Mouse (Mus musculus) lung, embryonic 14.5 days (tissue): Measurements from ENCODE around the gene Dmrt1. TPM values are rescaled to one million over a fixed set of nuclear protein-coding genes. Genes with fewer than 3 reads are reported as not detected.
A peak's percentile ranks its signal among the peaks of the same experiment; 100 is the strongest.

ENCODE experiments used
- ATAC-seq: fragments of 200-750 bp; cut with Nextera tagmentation; 2 replicates; pipeline ENCODE4 v1.8.0; 2017; ENCODE audit warnings: mild to moderate bottlenecking, moderate TSS enrichment, moderate library complexity; ENCODE audit not compliant: insufficient read depth
- DNase-seq: peaks from one replicate; pipeline ENCODE4 v3.0.0-alpha.2; 2015
- H3K27ac ChIP-seq: fragments of 300-500 bp; sonication (generic); 2 replicates; pipeline ENCODE4 v1.5.1; 2014; ENCODE audit warnings: low read depth, mild to moderate bottlenecking, moderate library complexity
- H3K27me3 ChIP-seq: fragments of 300-500 bp; sonication (generic); 2 replicates; pipeline ENCODE4 v1.6.1; 2014; ENCODE audit warnings: low read length, control low read depth; ENCODE audit not compliant: insufficient read depth
- H3K36me3 ChIP-seq: fragments of 300-500 bp; sonication (generic); 2 replicates; pipeline ENCODE4 v1.6.1; 2014; ENCODE audit warnings: control low read depth; ENCODE audit not compliant: insufficient read depth
- H3K4me1 ChIP-seq: fragments of 300-500 bp; sonication (generic); 2 replicates; pipeline ENCODE4 v1.6.1; 2014; ENCODE audit warnings: antibody characterized with exemption, control low read depth; ENCODE audit not compliant: insufficient read depth
- H3K4me2 ChIP-seq: fragments of 300-500 bp; sonication (generic); 2 replicates; pipeline ENCODE4 v1.6.1; 2014; ENCODE audit warnings: mild to moderate bottlenecking
- H3K4me3 ChIP-seq: fragments of 300-500 bp; sonication (generic); 2 replicates; pipeline ENCODE4 v1.5.1; 2014; ENCODE audit warnings: low read depth, low read length
- H3K9ac ChIP-seq: fragments of 300-500 bp; sonication (generic); 2 replicates; pipeline ENCODE4 v1.6.1; 2014
- H3K9me3 ChIP-seq: fragments of 300-500 bp; sonication (generic); 2 replicates; pipeline ENCODE4 v1.6.1; 2016; ENCODE audit warnings: low read depth, low read length, control low read depth
- CTCF ChIP-seq: IDR thresholded peaks from 2 replicates; pipeline ENCODE4 v1.5.1; 2016; ENCODE audit warnings: antibody characterized with exemption, low read depth
- WGBS: fragments of 180-500 bp; shearing (Covaris S2); extraction: QIAGEN DNeasy Blood & Tissue Kit; methylation state at CpG from one replicate; pipeline ENCODE4 v1.1.7; 2014; 5-methylcytosine and 5-hydroxymethylcytosine counted together
- polyA plus RNA-seq: library from polyadenylated mRNA; unstranded; fragments of >200 nt; fragmentation: Nextera tagmentation; extraction: Ambion mirVana; gene quantifications from 2 replicates; pipeline ENCODE4 v1.2.1, GENCODE M21; 2014

The Dmrt1 gene
- polyA plus RNA-seq, 1 experiment from 2014 or later = not detected

DNA sequence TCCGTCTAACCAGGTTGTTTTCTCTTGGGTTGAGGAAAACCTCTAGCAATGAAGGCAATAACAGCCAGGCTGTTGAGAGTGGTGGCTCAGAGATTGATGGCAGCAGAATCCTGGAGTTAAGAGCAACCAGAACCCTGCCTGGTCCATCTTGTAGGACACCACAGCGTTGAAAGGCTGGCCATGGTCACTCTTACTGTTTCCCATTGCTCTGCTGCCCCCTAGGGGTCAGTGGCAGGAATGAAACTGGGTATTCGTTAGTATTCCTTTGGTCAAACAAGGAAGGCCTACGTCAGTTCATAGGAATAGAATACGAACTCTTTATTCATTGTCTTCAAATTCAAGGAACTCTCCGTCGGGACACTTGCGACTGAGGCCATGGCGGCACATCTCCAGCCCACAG is 123.1 kb downstream of the Dmrt1 start:
- Histone ChIP-seq H3K4me1 (no peaks in the 10 kb centered on the region), H3K9me3 (no peaks in the 10 kb centered on the region), H3K4me3 (no peak overlapping the region), H3K27me3 (peaks cover 42% of the 10 kb centered on the region), H3K9ac (no peak overlapping the region), H3K36me3 (no peaks in the 10 kb centered on the region), H3K4me2 (no peak overlapping the region), H3K27ac (no peak overlapping the region)
- ATAC-seq (peak; percentile 70; the same call in 1 of the 2 replicates), DNase-seq (peak; percentile 87)
- WGBS = 11% methylated on average over 9 of the region's 9 CpGs
- TF ChIP-seq CTCF = peak; percentile 97

DNA sequence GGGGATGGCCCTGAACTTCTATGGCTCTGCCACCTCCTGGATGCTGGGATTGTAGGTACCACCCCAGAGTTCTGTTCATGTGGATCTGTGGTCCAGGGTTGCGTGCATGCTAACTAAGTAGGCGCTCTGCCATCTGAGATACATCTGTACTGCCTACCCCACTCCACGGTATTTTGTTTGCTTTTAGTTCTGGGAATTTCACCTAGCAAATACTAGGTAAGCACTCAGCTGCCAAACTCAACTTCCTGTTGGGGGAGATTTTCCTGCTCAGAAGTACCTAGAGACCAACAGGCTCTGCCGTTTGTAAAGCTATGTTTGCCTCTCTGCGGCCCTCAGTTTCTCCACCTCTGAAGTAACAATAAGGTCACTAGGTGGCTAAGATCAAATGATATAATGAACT is 129.7 kb downstream of the Dmrt1 start:
- H3K9ac ChIP-seq = no peak overlapping the region
- ATAC-seq (0 out of 2 replicates have a peak, but pooled peaks have one; percentile 28), DNase-seq (peak; percentile 54)
- no peaks in the 10 kb centered on the region for H3K36me3 ChIP-seq
- H3K27me3 ChIP-seq = no peaks in the 10 kb centered on the region
- no peaks in the 10 kb centered on the region for H3K4me1 ChIP-seq
- H3K27ac ChIP-seq = no peak overlapping the region
- peak overlapping the region; percentile 33; the same call in 1 of the 2 replicates for H3K4me3 ChIP-seq
- TF ChIP-seq CTCF = no peak
- WGBS = 56% methylated on average over 5 of the region's 5 CpGs
- peak overlapping the region; percentile 61 for H3K4me2 ChIP-seq
- H3K9me3 ChIP-seq = no peaks in the 10 kb centered on the region

DNA sequence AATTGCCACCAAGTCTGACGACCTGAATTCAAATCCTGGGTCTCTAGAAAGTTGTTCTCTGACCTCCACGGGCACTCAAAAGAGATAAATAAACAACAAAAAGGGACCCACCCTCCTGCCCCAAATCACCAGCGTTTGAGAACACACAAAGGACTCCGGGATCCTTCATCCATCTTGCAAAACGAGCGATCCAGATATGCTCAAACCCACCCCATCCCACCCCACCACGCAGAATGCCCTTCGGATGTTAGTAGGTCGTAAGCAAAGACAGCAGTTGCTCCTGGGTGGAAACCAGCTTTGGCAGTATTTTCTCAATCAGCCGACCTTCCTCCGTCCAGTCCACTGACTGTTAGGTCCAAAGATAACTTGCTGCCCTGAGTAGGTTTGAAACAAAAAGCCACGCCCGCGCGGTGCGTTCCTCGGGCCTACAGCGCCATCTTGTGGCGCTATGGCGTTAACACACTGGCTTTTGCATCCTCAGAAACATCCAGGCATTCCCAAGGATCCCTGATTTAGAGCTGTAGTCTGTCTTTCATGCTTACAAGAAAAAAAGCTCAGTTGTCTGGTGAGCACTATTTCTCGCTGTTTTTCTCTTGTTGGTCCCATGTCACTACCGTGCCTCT is 130.3 kb downstream of the Dmrt1 start:
- Histone ChIP-seq H3K9ac (no peak overlapping the region), H3K9me3 (no peaks in the 10 kb centered on the region), H3K4me2 (peak overlapping the region; percentile 61), H3K27ac (no peak overlapping the region), H3K4me1 (no peaks in the 10 kb centered on the region), H3K27me3 (no peaks in the 10 kb centered on the region), H3K36me3 (no peaks in the 10 kb centered on the region), H3K4me3 (peak overlapping the region; percentile 33)
- peak; percentile 97 for TF ChIP-seq CTCF
- ATAC-seq (peak; percentile 73), DNase-seq (peak; percentile 92)
- 9% methylated on average over 22 of the region's 22 CpGs for WGBS

DNA sequence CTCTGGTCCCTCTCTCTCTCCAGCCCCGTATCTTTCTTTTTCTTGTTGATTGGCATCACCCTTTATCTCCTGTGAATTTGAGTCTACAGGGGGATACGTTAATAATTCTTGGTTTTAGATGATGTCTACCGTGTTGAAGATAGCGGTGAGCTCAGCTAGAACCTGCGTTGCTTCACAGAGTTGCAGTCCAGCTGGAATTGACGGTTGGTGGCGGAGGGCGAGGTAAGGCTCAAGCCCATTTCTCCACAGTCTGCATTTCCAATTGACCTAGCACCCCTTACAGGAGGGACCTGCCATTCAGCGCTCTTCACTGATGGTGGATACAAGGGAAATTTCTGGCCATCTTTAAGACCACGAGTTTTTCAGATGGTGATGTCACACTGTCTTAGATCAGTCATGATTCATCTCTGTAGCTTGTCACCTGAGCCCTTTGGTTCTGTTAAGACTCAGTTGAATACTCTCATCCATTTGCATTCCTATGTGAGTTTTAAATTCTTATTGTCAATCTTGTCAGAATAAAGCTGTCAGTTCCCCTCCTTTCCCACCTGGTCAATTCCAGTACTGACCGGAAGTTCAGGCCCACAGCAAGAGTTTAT is 133.4 kb downstream of the Dmrt1 start:
- 68% methylated on average over 11 of the region's 11 CpGs for WGBS

DNA sequence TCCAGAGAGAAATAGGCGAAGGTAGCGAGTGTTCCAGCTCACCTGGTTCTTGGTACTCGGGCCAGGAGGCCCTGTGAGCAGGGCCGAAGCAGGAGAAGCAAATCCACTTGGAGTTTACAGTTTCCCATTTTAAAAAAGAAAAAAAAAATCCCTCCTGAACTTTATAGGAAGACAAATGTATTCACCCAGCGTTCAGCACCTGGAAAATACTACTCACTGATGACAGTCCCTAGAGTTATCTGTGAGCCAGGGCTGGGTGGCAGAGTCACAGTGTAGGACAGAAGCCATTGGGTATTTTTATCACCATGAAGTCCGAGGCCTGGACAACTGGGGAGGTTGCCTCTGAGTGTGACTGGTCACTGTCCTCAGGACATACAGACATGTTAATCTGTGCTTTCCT is 136.4 kb downstream of the Dmrt1 start:
- ATAC-seq (no peak), DNase-seq (no peak)
- 81% methylated on average over 6 of the region's 6 CpGs for WGBS
- TF ChIP-seq CTCF = no peak
- Histone ChIP-seq H3K27me3 (no peaks in the 10 kb centered on the region), H3K9me3 (no peaks in the 10 kb centered on the region), H3K27ac (no peak overlapping the region), H3K36me3 (no peaks in the 10 kb centered on the region), H3K4me3 (no peak overlapping the region), H3K4me1 (no peaks in the 10 kb centered on the region), H3K9ac (no peak overlapping the region), H3K4me2 (no peak overlapping the region)

More for the DNA sequence above, 133.4 kb downstream of the Dmrt1 start:
- H3K36me3 ChIP-seq = no peaks in the 10 kb centered on the region
- no peak overlapping the region for H3K27ac ChIP-seq
- ATAC-seq (no peak), DNase-seq (no peak)
- no peak overlapping the region for H3K4me3 ChIP-seq
- H3K9ac ChIP-seq = no peak overlapping the region
- H3K4me1 ChIP-seq = no peaks in the 10 kb centered on the region
- TF ChIP-seq CTCF = no peak
- H3K27me3 ChIP-seq = no peaks in the 10 kb centered on the region
- no peaks in the 10 kb centered on the region for H3K9me3 ChIP-seq
- no peak overlapping the region for H3K4me2 ChIP-seq

DNA sequence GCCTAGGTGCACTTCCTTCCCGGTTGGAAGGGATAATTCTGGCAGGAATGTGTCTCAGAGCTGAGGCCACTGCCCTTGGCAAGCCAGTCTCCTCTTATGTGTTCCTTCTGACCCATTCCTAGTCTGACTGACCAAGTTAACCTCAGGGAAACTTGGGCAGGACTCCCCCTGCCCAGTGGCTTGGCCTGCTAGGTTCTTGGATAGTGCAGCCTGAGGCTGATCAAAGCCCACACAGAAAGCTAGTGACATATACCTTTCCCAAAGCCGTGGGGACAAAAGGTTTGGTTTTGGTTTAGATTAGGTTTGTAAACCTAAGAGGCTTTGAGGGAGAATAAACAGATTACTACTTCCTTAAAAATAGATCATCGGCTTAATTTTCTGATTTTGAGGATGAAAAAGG is 141.7 kb downstream of the Dmrt1 start:
- no peaks in the 10 kb centered on the region for H3K9me3 ChIP-seq
- TF ChIP-seq CTCF = no peak
- no peaks in the 10 kb centered on the region for H3K27me3 ChIP-seq
- H3K9ac ChIP-seq = no peak overlapping the region
- no peak overlapping the region for H3K27ac ChIP-seq
- no peaks in the 10 kb centered on the region for H3K4me1 ChIP-seq
- WGBS = 54% methylated on average over 3 of the region's 3 CpGs
- no peak overlapping the region for H3K4me2 ChIP-seq
- no peak for ATAC-seq
- H3K4me3 ChIP-seq = no peak overlapping the region
- DNase-seq = no peak
- no peaks in the 10 kb centered on the region for H3K36me3 ChIP-seq

DNA sequence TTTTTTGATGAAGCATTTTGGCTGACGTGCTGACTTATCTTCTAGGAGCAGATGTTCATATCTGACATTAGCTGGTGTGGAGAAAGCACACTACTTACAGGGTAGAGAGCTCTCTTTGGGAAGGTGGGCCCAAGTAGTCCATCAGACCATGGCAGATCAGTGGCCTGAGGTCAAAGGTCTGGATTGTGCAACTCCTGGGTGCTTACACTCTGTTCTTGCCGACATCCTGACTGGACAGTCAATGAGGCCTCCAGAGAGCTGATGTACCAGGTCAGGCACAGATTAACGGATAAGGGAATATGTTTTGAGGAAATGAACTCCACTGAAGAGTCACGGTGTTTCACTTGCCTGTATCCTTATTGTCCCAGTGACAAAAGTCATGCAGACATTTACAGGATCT is 143.3 kb downstream of the Dmrt1 start:
- Histone ChIP-seq H3K4me1 (no peaks in the 10 kb centered on the region), H3K4me2 (no peak overlapping the region), H3K9me3 (no peaks in the 10 kb centered on the region), H3K4me3 (no peak overlapping the region), H3K9ac (no peak overlapping the region), H3K27ac (no peak overlapping the region), H3K27me3 (no peaks in the 10 kb centered on the region), H3K36me3 (no peaks in the 10 kb centered on the region)
- no peak for TF ChIP-seq CTCF
- WGBS = 59% methylated on average over 4 of the region's 4 CpGs
- DNase-seq = no peak
- no peak for ATAC-seq
